Mouse (Mus musculus) liver, embryonic 12.5 days (tissue): ENCODE data around the gene Plcg2. TPM values are rescaled to one million over a fixed set of nuclear protein-coding genes. Genes with fewer than 3 reads are reported as not detected.
A peak's percentile ranks its signal among the peaks of the same experiment; 100 is the strongest.

ENCODE experiments used
- ATAC-seq: fragments of 200-750 bp; cut with Nextera tagmentation; 2 replicates; pipeline ENCODE4 v1.8.0; 2017; ENCODE audit warnings: moderate number of reproducible peaks, mild to moderate bottlenecking, moderate library complexity
- H3K27ac ChIP-seq: fragments of 300-500 bp; sonication (generic); 2 replicates; pipeline ENCODE4 v1.5.1; 2016; ENCODE audit warnings: mild to moderate bottlenecking
- H3K27me3 ChIP-seq: fragments of 300-500 bp; sonication (generic); replicated peaks from 2 replicates; pipeline ENCODE4 v1.6.1; 2016; ENCODE audit warnings: mild to moderate bottlenecking, moderate library complexity
- H3K36me3 ChIP-seq: fragments of 300-500 bp; sonication (generic); 2 replicates; pipeline ENCODE4 v1.6.1; 2016; ENCODE audit warnings: mild to moderate bottlenecking, moderate library complexity
- H3K4me1 ChIP-seq: fragments of 300-500 bp; sonication (generic); 2 replicates; pipeline ENCODE4 v1.6.1; 2016
- H3K4me2 ChIP-seq: fragments of 300-500 bp; sonication (generic); 2 replicates; pipeline ENCODE4 v1.6.1; 2016; ENCODE audit warnings: mild to moderate bottlenecking, moderate library complexity
- H3K4me3 ChIP-seq: fragments of 300-500 bp; sonication (generic); 2 replicates; pipeline ENCODE4 v1.5.1; 2016; ENCODE audit warnings: mild to moderate bottlenecking, moderate library complexity
- H3K9ac ChIP-seq: fragments of 300-500 bp; sonication (generic); 2 replicates; pipeline ENCODE4 v1.6.1; 2016; ENCODE audit warnings: mild to moderate bottlenecking, moderate library complexity
- H3K9me3 ChIP-seq: fragments of 300-500 bp; sonication (generic); replicated peaks from 2 replicates; pipeline ENCODE4 v1.6.1; 2016; ENCODE audit warnings: mild to moderate bottlenecking, moderate library complexity
- WGBS: fragments of 180-500 bp; shearing (Covaris S2); methylation state at CpG from one replicate; pipeline ENCODE4 v1.1.7; 2016; ENCODE audit not compliant: insufficient replicate concordance; 5-methylcytosine and 5-hydroxymethylcytosine counted together
- polyA plus RNA-seq: library from polyadenylated mRNA; unstranded; fragments of >200 nt; fragmentation: Nextera tagmentation; extraction: Ambion mirVana; gene quantifications from 2 replicates; pipeline ENCODE4 v1.2.1, GENCODE M21; 2016

The Plcg2 gene
- polyA plus RNA-seq, 1 experiment from 2014 or later: 13.3 TPM

- H3K27ac ChIP-seq: no peak overlapping the region
- ATAC-seq: no peak
- H3K9me3 ChIP-seq: no peaks in the 10 kb centered on the region
- no peak overlapping the region for H3K4me3 ChIP-seq
- H3K9ac ChIP-seq: no peak overlapping the region
- H3K4me1 ChIP-seq: no peaks in the 10 kb centered on the region
- no peaks in the 10 kb centered on the region for H3K36me3 ChIP-seq
- H3K27me3 ChIP-seq: peaks cover 12% of the 10 kb centered on the region; the same call in 1 of the 2 replicates
- H3K4me2 ChIP-seq: no peak overlapping the region
- WGBS: 65% methylated on average over 10 of the region's 10 CpGs
Measured at GRCm38 (mm10) chr8:117488246-117489005, 9.7 kb upstream of the Plcg2 start.

GRCm38 (mm10) chr8:117493543-117493942, 4.5 kb upstream of the Plcg2 start:
- WGBS: 43% methylated on average over 9 of the region's 9 CpGs
- H3K4me2 ChIP-seq: no peak overlapping the region

GRCm38 (mm10) chr8:117494874-117495273, 3.2 kb upstream of the Plcg2 start:
- Histone ChIP-seq H3K9me3 (no peaks in the 10 kb centered on the region), H3K36me3 (no peaks in the 10 kb centered on the region), H3K27me3 (peaks cover 47% of the 10 kb centered on the region), H3K4me1 (peaks cover 16% of the 10 kb centered on the region; the same call in 1 of the 2 replicates), H3K9ac (no peak overlapping the region), H3K4me2 (no peak overlapping the region), H3K4me3 (no peak overlapping the region), H3K27ac (no peak overlapping the region)
- ATAC-seq: no peak
- WGBS: 49% methylated on average over 2 of the region's 2 CpGs

More at GRCm38 (mm10) chr8:117493543-117493942, 4.5 kb upstream of the Plcg2 start:
- Histone ChIP-seq H3K9ac (no peak overlapping the region), H3K4me3 (no peak overlapping the region), H3K27ac (no peak overlapping the region), H3K27me3 (peaks cover 43% of the 10 kb centered on the region), H3K4me1 (peaks cover 7% of the 10 kb centered on the region; the same call in 1 of the 2 replicates), H3K36me3 (no peaks in the 10 kb centered on the region), H3K9me3 (no peaks in the 10 kb centered on the region)
- ATAC-seq: no peak

DNA sequence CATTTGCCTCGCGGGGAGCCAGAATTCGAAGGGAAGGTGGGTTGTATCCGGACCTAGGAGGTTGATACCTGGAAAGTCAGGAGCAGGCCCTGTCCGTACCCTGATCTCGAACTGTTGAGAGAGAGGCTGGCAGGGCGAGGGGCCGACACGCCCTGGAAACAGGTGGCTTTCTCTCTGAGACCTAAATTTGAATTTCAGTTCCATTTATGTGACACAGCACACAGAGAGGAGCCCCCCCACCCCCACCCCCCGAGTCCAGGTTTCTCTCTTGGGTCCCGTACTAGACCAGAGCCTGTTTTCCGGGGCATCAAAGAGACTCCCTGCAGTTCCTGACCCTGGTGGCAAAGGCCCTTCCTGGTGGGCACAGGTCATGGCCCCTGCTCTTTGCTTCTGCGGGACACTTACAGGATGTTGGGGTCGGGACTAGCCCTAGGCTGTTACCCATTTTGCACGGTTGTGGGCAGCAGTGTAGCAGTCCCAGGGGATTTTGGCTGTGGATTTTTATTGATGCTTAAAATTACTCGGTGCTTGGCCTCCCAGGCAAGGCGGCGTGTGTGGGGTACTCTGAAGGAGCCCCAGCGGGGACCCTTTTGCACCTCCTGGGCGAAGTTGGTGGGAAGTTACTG, 937 bp downstream of the Plcg2 start:
- Histone ChIP-seq H3K9ac (peak overlapping the region; percentile 62), H3K27ac (no peak overlapping the region), H3K4me2 (peak overlapping the region; percentile 95), H3K4me3 (peak overlapping the region; percentile 66), H3K4me1 (peaks cover 16% of the 10 kb centered on the region; the same call in 1 of the 2 replicates), H3K36me3 (no peaks in the 10 kb centered on the region), H3K27me3 (peaks cover 38% of the 10 kb centered on the region), H3K9me3 (no peaks in the 10 kb centered on the region)
- 0 out of 2 replicates have a peak, but pooled peaks have one; percentile 16 for ATAC-seq
- 10% methylated on average over 20 of the region's 20 CpGs for WGBS

- 50% methylated on average over 5 of the region's 5 CpGs for WGBS
Measured at GRCm38 (mm10) chr8:117500232-117500823, 2.2 kb downstream of the Plcg2 start.

GRCm38 (mm10) chr8:117501323-117501722, 3.2 kb downstream of the Plcg2 start:
- H3K27me3 ChIP-seq: peaks cover 30% of the 10 kb centered on the region
- H3K9me3 ChIP-seq: no peaks in the 10 kb centered on the region
- no peak overlapping the region for H3K4me2 ChIP-seq
- H3K9ac ChIP-seq: no peak overlapping the region
- H3K4me1 ChIP-seq: peaks cover 16% of the 10 kb centered on the region; the same call in 1 of the 2 replicates
- no peaks in the 10 kb centered on the region for H3K36me3 ChIP-seq
- H3K27ac ChIP-seq: no peak overlapping the region
- 73% methylated on average over 6 of the region's 6 CpGs for WGBS
- no peak for ATAC-seq
- H3K4me3 ChIP-seq: no peak overlapping the region

More at GRCm38 (mm10) chr8:117500232-117500823, 2.2 kb downstream of the Plcg2 start:
- Histone ChIP-seq H3K9ac (no peak overlapping the region), H3K4me2 (no peak overlapping the region), H3K4me3 (no peak overlapping the region), H3K36me3 (no peaks in the 10 kb centered on the region), H3K4me1 (peaks cover 16% of the 10 kb centered on the region; the same call in 1 of the 2 replicates), H3K9me3 (no peaks in the 10 kb centered on the region), H3K27ac (no peak overlapping the region), H3K27me3 (peaks cover 33% of the 10 kb centered on the region)
- ATAC-seq: no peak

DNA sequence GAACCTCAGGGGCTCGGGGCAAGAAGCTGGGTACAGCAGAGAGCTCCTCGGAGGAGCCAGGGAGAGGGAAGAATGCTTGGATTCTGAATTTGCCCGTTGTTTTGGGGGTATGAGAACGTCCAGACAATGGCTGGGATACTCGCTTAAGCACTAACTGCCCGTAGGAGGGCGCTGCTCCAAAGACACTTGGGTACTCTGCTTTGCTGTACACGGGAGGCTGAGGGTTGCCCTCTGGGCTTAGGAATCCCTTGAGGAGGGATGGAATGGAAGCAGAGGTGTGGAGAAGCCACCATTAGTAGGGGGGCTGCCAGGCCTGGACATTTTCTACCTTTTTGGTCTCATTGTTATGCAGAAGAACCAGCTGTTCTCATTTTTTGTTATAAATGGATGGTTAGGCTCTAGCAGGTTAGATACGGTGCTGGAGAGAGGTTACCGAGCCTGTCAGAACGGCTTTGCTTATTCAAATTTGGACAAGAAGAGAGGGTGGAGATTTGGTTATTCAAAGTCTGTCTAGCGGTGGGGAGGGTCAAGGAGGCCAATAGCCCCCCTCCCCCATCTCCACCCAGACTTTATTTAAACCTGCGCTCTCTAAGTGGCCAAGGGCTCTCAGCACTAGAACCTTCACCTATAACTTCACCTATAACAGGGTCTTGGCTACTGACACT, 5.4 kb downstream of the Plcg2 start:
- Histone ChIP-seq H3K36me3 (no peaks in the 10 kb centered on the region), H3K9me3 (no peaks in the 10 kb centered on the region), H3K4me2 (no peak overlapping the region), H3K4me3 (no peak overlapping the region), H3K9ac (no peak overlapping the region), H3K27ac (no peak overlapping the region), H3K27me3 (peaks cover 9% of the 10 kb centered on the region), H3K4me1 (peaks cover 8% of the 10 kb centered on the region; the same call in 1 of the 2 replicates)
- 73% methylated on average over 13 of the region's 13 CpGs for WGBS
- ATAC-seq: no peak

- H3K36me3 ChIP-seq: no peaks in the 10 kb centered on the region
- WGBS: 75% methylated on average over 8 of the region's 8 CpGs
- no peaks in the 10 kb centered on the region for H3K4me1 ChIP-seq
- H3K4me3 ChIP-seq: no peak overlapping the region
- no peaks in the 10 kb centered on the region for H3K9me3 ChIP-seq
- H3K4me2 ChIP-seq: no peak overlapping the region
- no peak overlapping the region for H3K9ac ChIP-seq
- no peak overlapping the region for H3K27ac ChIP-seq
- no peaks in the 10 kb centered on the region for H3K27me3 ChIP-seq
- ATAC-seq: no peak
Measured at GRCm38 (mm10) chr8:117507703-117508102, 9.6 kb downstream of the Plcg2 start.

- 0 out of 2 replicates have a peak overlapping the region, but pooled peaks have one; percentile 22 for H3K9ac ChIP-seq
- peaks cover 7% of the 10 kb centered on the region; the same call in 1 of the 2 replicates for H3K4me1 ChIP-seq
- no peak overlapping the region for H3K27ac ChIP-seq
- H3K36me3 ChIP-seq: no peaks in the 10 kb centered on the region
- WGBS: 66% methylated on average over 14 of the region's 14 CpGs
- H3K4me3 ChIP-seq: no peak overlapping the region
- no peak overlapping the region for H3K4me2 ChIP-seq
- no peak for ATAC-seq
- no peaks in the 10 kb centered on the region for H3K27me3 ChIP-seq
- H3K9me3 ChIP-seq: no peaks in the 10 kb centered on the region
Measured at GRCm38 (mm10) chr8:117516876-117517565, 18.9 kb downstream of the Plcg2 start.

GRCm38 (mm10) chr8:117517861-117518260, 19.8 kb downstream of the Plcg2 start:
- no peak for ATAC-seq
- no peak overlapping the region for H3K9ac ChIP-seq
- no peak overlapping the region for H3K4me3 ChIP-seq
- 59% methylated on average over 9 of the region's 9 CpGs for whole genome bisulfite sequencing
- no peaks in the 10 kb centered on the region for H3K27me3 ChIP-seq
- no peaks in the 10 kb centered on the region for H3K36me3 ChIP-seq
- H3K27ac ChIP-seq: no peak overlapping the region
- no peaks in the 10 kb centered on the region for H3K9me3 ChIP-seq
- H3K4me1 ChIP-seq: peaks cover 5% of the 10 kb centered on the region; the same call in 1 of the 2 replicates
- no peak overlapping the region for H3K4me2 ChIP-seq

DNA sequence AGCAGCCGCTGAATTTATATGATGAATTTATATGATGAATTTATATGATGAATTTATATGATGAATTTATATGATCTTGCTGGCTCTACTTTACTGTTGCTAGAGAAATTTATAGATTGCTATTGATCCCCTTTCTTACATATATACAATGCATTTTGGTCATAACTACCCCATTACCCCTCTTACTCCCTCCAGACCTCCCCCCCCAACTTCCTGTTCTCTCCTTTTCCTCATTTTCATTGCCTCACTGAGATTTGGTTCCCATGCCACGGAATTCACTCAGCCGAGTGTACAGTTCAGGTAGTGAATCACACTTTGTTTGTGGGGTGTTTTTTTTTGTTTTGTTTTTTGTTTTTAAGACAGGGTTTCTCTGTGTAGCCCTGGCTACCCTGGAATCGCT, 20.8 kb downstream of the Plcg2 start:
- 70% methylated on average over 4 of the region's 4 CpGs for WGBS
- H3K4me2 ChIP-seq: no peak overlapping the region
- H3K4me3 ChIP-seq: no peak overlapping the region
- no peak for ATAC-seq
- no peaks in the 10 kb centered on the region for H3K9me3 ChIP-seq
- H3K9ac ChIP-seq: no peak overlapping the region
- peaks cover 3% of the 10 kb centered on the region; the same call in 1 of the 2 replicates for H3K4me1 ChIP-seq
- no peaks in the 10 kb centered on the region for H3K36me3 ChIP-seq
- no peak overlapping the region for H3K27ac ChIP-seq
- H3K27me3 ChIP-seq: no peaks in the 10 kb centered on the region
